Mouse (Mus musculus) limb, embryonic 14.5 days (tissue): ENCODE data around the gene Zbtb45. TPM values are rescaled to one million over a fixed set of nuclear protein-coding genes. Genes with fewer than 3 reads are reported as not detected.
A peak's percentile ranks its signal among the peaks of the same experiment; 100 is the strongest.

Source experiments
- ATAC-seq: fragments of 200-750 bp; cut with Nextera tagmentation; 2 replicates; pipeline ENCODE4 v1.8.0; 2017; ENCODE audit warnings: low read depth, moderate number of reproducible peaks, moderate TSS enrichment; ENCODE audit not compliant: low FRiP score
- DNase-seq: peaks from one replicate; pipeline ENCODE4 v3.0.0-alpha.2; 2015; ENCODE audit warnings: low spot score
- H3K27ac ChIP-seq: fragments of 300-500 bp; sonication (generic); replicated peaks from 2 replicates; pipeline ENCODE4 v1.5.1; 2014; ENCODE audit warnings: low read depth, mild to moderate bottlenecking, low read length, moderate library complexity, mixed read lengths
- H3K27me3 ChIP-seq: fragments of 300-500 bp; sonication (generic); 2 replicates; pipeline ENCODE4 v1.6.1; 2014; ENCODE audit warnings: low read length, mixed read lengths; ENCODE audit not compliant: control insufficient read depth, insufficient read depth
- H3K36me3 ChIP-seq: fragments of 300-500 bp; sonication (generic); 2 replicates; pipeline ENCODE4 v1.6.1; 2014; ENCODE audit warnings: mild to moderate bottlenecking, low read length, moderate library complexity, mixed read lengths; ENCODE audit not compliant: control insufficient read depth, insufficient read depth
- H3K4me1 ChIP-seq: fragments of 300-500 bp; sonication (generic); 2 replicates; pipeline ENCODE4 v1.6.1; 2014; ENCODE audit warnings: antibody characterized with exemption, low read length, mixed read lengths; ENCODE audit not compliant: control insufficient read depth, insufficient read depth
- H3K4me2 ChIP-seq: fragments of 300-500 bp; sonication (generic); replicated peaks from 2 replicates; pipeline ENCODE4 v1.6.1; 2014; ENCODE audit warnings: low read depth, mild to moderate bottlenecking, low read length, moderate library complexity; ENCODE audit not compliant: severe bottlenecking
- H3K4me3 ChIP-seq: fragments of 300-500 bp; sonication (generic); replicated peaks from 2 replicates; pipeline ENCODE4 v1.5.1; 2014; ENCODE audit warnings: low read length
- H3K9ac ChIP-seq: fragments of 300-500 bp; sonication (generic); 2 replicates; pipeline ENCODE4 v1.6.1; 2014; ENCODE audit warnings: mild to moderate bottlenecking, low read depth, low read length, moderate library complexity; ENCODE audit not compliant: severe bottlenecking
- H3K9me3 ChIP-seq: fragments of 300-500 bp; sonication (generic); 2 replicates; pipeline ENCODE4 v1.6.1; 2016; ENCODE audit warnings: low read length; ENCODE audit not compliant: control insufficient read depth
- POLR2A ChIP-seq: fragments of 200-500 bp; IDR thresholded peaks from 2 replicates; pipeline ENCODE4 v1.8.0; 2012; ENCODE audit warnings: inconsistent platforms, mild to moderate bottlenecking, moderate library complexity, borderline replicate concordance; ENCODE audit not compliant: insufficient read depth, insufficient read length; ENCODE audit errors: extremely low read depth
- WGBS: fragments of 180-500 bp; shearing (Covaris S2); extraction: QIAGEN DNeasy Blood & Tissue Kit; methylation state at CpG from one replicate; pipeline ENCODE4 v1.1.7; 2014; 5-methylcytosine and 5-hydroxymethylcytosine counted together
- polyA plus RNA-seq, 2 experiments: library from polyadenylated mRNA; depleted of rRNA in 1 of 2; stranded (reverse) in 1 of 2; unstranded in 1 of 2; fragments of >200 nt; fragmentation: Nextera tagmentation in 1 of 2; extraction: Ambion mirVana in 1 of 2; gene quantifications; 2 replicates each; pipeline versions ENCODE4 v1.2.1 to v1.2.3; 2012 to 2014

Zbtb45 gene
- polyA plus RNA-seq, 2 experiments = 25.8 to 29.3 TPM

GRCm38 (mm10) chr7:13043120-13043444, 33.2 kb upstream of the Zbtb45 start:
- Histone ChIP-seq H3K9ac (peak overlapping the region; percentile 69; the same call in 1 of the 2 replicates), H3K4me3 (peak overlapping the region; percentile 45), H3K4me1 (peaks cover 15% of the 10 kb centered on the region), H3K27me3 (peaks cover 31% of the 10 kb centered on the region), H3K36me3 (no peaks in the 10 kb centered on the region), H3K9me3 (no peaks in the 10 kb centered on the region), H3K4me2 (peak overlapping the region; percentile 95), H3K27ac (no peak overlapping the region)
- TF ChIP-seq POLR2A = no peak
- ATAC-seq (no peak), DNase-seq (no peak)
- WGBS = 45% methylated on average over 16 of the region's 16 CpGs

- DNase-seq (no peak), ATAC-seq (no peak)
- 84% methylated on average over 6 of the region's 6 CpGs for WGBS
- no peak overlapping the region for H3K4me2 ChIP-seq
- H3K9ac ChIP-seq = no peak overlapping the region
- TF ChIP-seq POLR2A = no peak
- H3K4me1 ChIP-seq = peaks cover 15% of the 10 kb centered on the region
- no peak overlapping the region for H3K4me3 ChIP-seq
- H3K27me3 ChIP-seq = peaks cover 31% of the 10 kb centered on the region
- no peak overlapping the region for H3K27ac ChIP-seq
- H3K36me3 ChIP-seq = no peaks in the 10 kb centered on the region
- no peaks in the 10 kb centered on the region for H3K9me3 ChIP-seq
Observed at GRCm38 (mm10) chr7:13042511-13042910, 32.7 kb upstream of the Zbtb45 start.

GRCm38 (mm10) chr7:13041256-13041655, 31.4 kb upstream of the Zbtb45 start:
- H3K27ac ChIP-seq = no peak overlapping the region
- no peak for TF ChIP-seq POLR2A
- H3K4me3 ChIP-seq = no peak overlapping the region
- no peak overlapping the region for H3K4me2 ChIP-seq
- peaks cover 4% of the 10 kb centered on the region for H3K36me3 ChIP-seq
- peaks cover 23% of the 10 kb centered on the region for H3K4me1 ChIP-seq
- no peak overlapping the region for H3K9ac ChIP-seq
- peaks cover 31% of the 10 kb centered on the region for H3K27me3 ChIP-seq
- ATAC-seq = no peak
- DNase-seq = no peak
- WGBS = 75% methylated on average over 1 of the region's 1 CpGs
- no peaks in the 10 kb centered on the region for H3K9me3 ChIP-seq

- H3K9ac ChIP-seq = peak overlapping the region; percentile 82
- ATAC-seq (no peak), DNase-seq (no peak)
- H3K4me2 ChIP-seq = peak overlapping the region; percentile 79; the same call in 1 of the 2 replicates
- H3K36me3 ChIP-seq = peaks cover 20% of the 10 kb centered on the region
- peaks cover 24% of the 10 kb centered on the region for H3K4me1 ChIP-seq
- no peak overlapping the region for H3K27ac ChIP-seq
- no peaks in the 10 kb centered on the region for H3K9me3 ChIP-seq
- H3K4me3 ChIP-seq = 0 out of 2 replicates have a peak overlapping the region, but pooled peaks have one; percentile 59
- H3K27me3 ChIP-seq = peaks cover 21% of the 10 kb centered on the region
- TF ChIP-seq POLR2A = no peak
- 88% methylated on average over 1 of the region's 1 CpGs for WGBS
Observed at GRCm38 (mm10) chr7:13039181-13039580, 29.3 kb upstream of the Zbtb45 start.

- ATAC-seq = no peak
- peak overlapping the region; percentile 98 for H3K27ac ChIP-seq
- H3K36me3 ChIP-seq = peaks cover 20% of the 10 kb centered on the region
- H3K4me3 ChIP-seq = peak overlapping the region; percentile 59
- no peak for TF ChIP-seq POLR2A
- peak overlapping the region; percentile 79 for H3K4me2 ChIP-seq
- H3K27me3 ChIP-seq = peaks cover 16% of the 10 kb centered on the region
- peak; percentile 32 for DNase-seq
- no peaks in the 10 kb centered on the region for H3K9me3 ChIP-seq
- 21% methylated on average over 15 of the region's 15 CpGs for WGBS
- peak overlapping the region; percentile 82 for H3K9ac ChIP-seq
- H3K4me1 ChIP-seq = peaks cover 23% of the 10 kb centered on the region
Observed at GRCm38 (mm10) chr7:13038621-13039169, 28.9 kb upstream of the Zbtb45 start.
